Mouse (Mus musculus) left cerebral cortex, adult 6 months (tissue): ENCODE measurements around the gene Dock2. TPM values are rescaled to one million over a fixed set of nuclear protein-coding genes. Genes with fewer than 3 reads are reported as not detected.

Experiments used
- long read RNA-seq, 2 experiments: library from polyadenylated mRNA; unstranded; transcript quantifications; one replicate each; pipeline ENCODE4 v2.0.0; 2019 to 2020
- polyA plus RNA-seq: library from polyadenylated mRNA; unstranded; fragments of <200 nt; fragmentation: Nextera tagmentation; gene quantifications from 2 replicates; pipeline ENCODE4 v1.2.3, GENCODE M21; 2021

Gene Dock2
- 0.47 and 0.49 TPM in 2 replicates for polyA plus RNA-seq
- long read RNA-seq, experiment 1, full-length matches to known transcripts, result 1 of 4 reads
- long read RNA-seq, experiment 1, partial matches to known transcripts, result 3 of 4 reads
- long read RNA-seq, experiment 1, other reads (novel, unspliced or antisense), result 0 of 4 reads
- long read RNA-seq, experiment 2, partial matches to known transcripts, result 2 of 2 reads
- long read RNA-seq, experiment 2, other reads (novel, unspliced or antisense), result 0 of 2 reads

DNA sequence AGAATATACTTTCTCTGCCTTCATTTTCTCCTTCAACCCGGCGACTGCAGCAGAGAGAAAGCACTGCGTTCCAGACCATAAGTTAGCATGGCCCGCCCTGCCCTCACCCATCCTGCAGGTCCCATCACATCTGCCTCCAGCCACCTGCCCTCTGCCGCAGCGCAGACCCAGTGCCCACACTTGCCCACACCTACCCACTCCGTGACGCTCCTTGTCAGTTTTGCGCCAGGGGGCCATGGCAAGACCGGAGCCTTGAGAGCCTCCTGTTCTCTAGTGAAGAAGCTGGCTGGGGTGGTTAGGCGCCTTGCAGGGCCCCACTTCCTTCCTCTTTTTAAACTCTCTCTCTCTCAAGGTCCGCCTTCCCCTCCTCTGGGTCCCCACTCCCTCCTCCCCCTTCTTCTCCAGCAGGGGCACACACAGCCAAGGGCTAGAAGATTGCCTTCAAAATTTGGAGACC, at the start of gene Dock2:
Gene Dock2 (minus strand): TSS at position 306 of the 457 bp plus-strand sequence.

DNA sequence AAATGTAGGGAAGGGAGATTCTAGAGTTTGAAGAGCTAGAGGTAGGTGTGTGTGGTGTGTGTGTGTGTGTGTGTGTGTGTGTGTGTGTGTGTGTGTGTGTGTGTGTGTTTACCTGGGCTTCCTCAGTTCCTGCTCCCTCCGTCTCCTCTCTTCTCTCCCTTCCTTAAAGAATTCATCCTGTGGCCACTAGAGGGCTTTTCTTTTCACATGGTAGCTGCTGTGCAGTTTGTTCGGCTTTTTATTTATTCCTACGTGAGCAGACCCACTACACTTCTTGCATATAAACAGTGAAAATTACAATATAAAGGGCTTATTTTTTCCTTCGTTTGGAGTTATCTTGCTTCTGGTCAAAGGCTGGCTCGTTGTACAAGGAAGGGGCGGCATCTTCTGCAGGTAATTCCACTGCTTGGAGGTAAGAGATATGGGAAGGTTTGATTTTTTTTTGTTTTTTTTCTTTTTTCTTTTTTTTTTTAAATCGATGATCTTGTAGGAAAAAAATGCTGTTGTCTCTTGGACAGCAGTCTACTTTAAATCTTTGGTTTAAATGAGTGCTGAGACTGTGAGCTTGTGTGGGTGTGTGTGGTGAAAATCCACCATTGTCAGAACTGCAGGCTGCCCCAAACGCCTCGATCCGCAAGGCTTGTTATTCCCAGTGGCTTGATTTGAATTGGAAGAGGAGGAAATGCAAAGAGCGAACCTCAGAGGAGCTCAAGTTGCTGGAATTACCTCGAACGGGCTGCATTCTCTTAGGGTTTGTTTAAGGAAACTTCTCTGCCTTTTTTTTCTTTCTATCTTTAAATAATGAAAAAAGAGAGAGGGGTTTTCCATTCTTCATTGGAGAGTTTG, 468.9 kb downstream of the Dock2 start, which contains the start of gene Fam196b:
Gene Fam196b (plus strand): TSS at position 289 of the 846 bp plus-strand sequence.

DNA sequence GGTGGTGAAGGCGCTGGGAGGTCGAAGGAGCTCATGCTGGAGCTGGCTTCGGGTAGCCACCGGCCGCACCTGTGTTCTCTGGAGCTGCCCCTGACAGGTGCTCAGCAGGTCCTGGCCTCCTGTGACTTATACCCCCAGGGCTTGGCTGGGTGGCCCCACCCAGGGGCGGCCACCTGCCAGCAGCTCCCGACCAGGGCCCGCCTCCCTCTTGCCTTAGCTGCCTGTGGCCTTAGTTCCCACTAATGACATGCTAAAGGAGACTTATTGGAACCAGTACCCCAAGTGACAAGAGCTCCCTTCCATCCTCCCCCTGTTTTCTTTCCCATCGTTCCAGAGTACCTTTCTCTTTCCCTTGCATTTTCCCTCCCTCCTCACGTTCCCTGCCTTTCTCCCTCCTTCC, 575.7 kb downstream of the Dock2 start, which contains the start of gene Foxi1:
Gene Foxi1 (minus strand): TSS at position 101 of the 400 bp plus-strand sequence.

Other genes with a start within 250 kb of the Dock2 start
- 0.18 and 0.28 TPM in 2 replicates for gene Spdl1, start 49.7 kb upstream of the Dock2 start, polyA plus RNA-seq